Mouse (Mus musculus) testis, postnatal 14 days (tissue): ENCODE measurements around the gene Slc11a2.
A peak's percentile ranks its signal among the peaks of the same experiment; 100 is the strongest.

Experiments
- DNase-seq: peaks from one replicate; pipeline ENCODE4 v3.0.0; 2021; ENCODE audit warnings: low spot score

Slc11a2 gene

GRCm38 (mm10) chr15:100424396-100425122 lies at the start of gene Slc11a2:
Gene Slc11a2 (minus strand): TSS chr15:100425072.
- DNase-seq: no peak

- DNase-seq: no peak
Observed at GRCm38 (mm10) chr15:100473926-100474503, 49.1 kb upstream of the Slc11a2 start.

- DNase-seq: no peak
Observed at GRCm38 (mm10) chr15:100470037-100470436, 45.2 kb upstream of the Slc11a2 start.

GRCm38 (mm10) chr15:100469189-100469545 lies 44.3 kb upstream of the Slc11a2 start:
- no peak for DNase-seq

- DNase-seq: peak; percentile 89
Observed at GRCm38 (mm10) chr15:100468295-100469188, 43.7 kb upstream of the Slc11a2 start, which contains the start of gene Letmd1. Gene Letmd1 (plus strand): TSS chr15:100469023.

GRCm38 (mm10) chr15:100467738-100468137 lies 42.9 kb upstream of the Slc11a2 start:
- DNase-seq: no peak

GRCm38 (mm10) chr15:100465432-100465831 lies 40.6 kb upstream of the Slc11a2 start:
- no peak for DNase-seq

GRCm38 (mm10) chr15:100463712-100464111 lies 38.8 kb upstream of the Slc11a2 start:
- no peak for DNase-seq

- no peak for DNase-seq
Observed at GRCm38 (mm10) chr15:100462086-100462485, 37.2 kb upstream of the Slc11a2 start.

GRCm38 (mm10) chr15:100461646-100462045 lies 36.8 kb upstream of the Slc11a2 start:
- DNase-seq: no peak

GRCm38 (mm10) chr15:100460942-100461341 lies 36.1 kb upstream of the Slc11a2 start:
- DNase-seq: no peak

- DNase-seq: peak; percentile 57
Observed at GRCm38 (mm10) chr15:100458055-100458454, 33.2 kb upstream of the Slc11a2 start.

GRCm38 (mm10) chr15:100457340-100457739 lies 32.5 kb upstream of the Slc11a2 start:
- DNase-seq: peak; percentile 64

GRCm38 (mm10) chr15:100456356-100456991 lies 31.6 kb upstream of the Slc11a2 start:
- DNase-seq: no peak

- no peak for DNase-seq
Observed at GRCm38 (mm10) chr15:100452486-100452885, 27.6 kb upstream of the Slc11a2 start.

GRCm38 (mm10) chr15:100451245-100451644 lies 26.4 kb upstream of the Slc11a2 start:
- DNase-seq: no peak

GRCm38 (mm10) chr15:100449495-100449894 lies 24.6 kb upstream of the Slc11a2 start:
- no peak for DNase-seq

GRCm38 (mm10) chr15:100448572-100448971 lies 23.7 kb upstream of the Slc11a2 start:
- no peak for DNase-seq

- no peak for DNase-seq
Observed at GRCm38 (mm10) chr15:100446887-100447286, 22.0 kb upstream of the Slc11a2 start.

GRCm38 (mm10) chr15:100443126-100443922 lies 18.5 kb upstream of the Slc11a2 start:
- DNase-seq: peak; percentile 84

- DNase-seq: no peak
Observed at GRCm38 (mm10) chr15:100436518-100436917, 11.6 kb upstream of the Slc11a2 start.
